Mouse (Mus musculus) limb, embryonic 13.5 days (tissue): Measurements from ENCODE around the gene Atxn1l. TPM values are rescaled to one million over a fixed set of nuclear protein-coding genes. Genes with fewer than 3 reads are reported as not detected.

ENCODE experiments used
- ATAC-seq: fragments of 200-750 bp; cut with Nextera tagmentation; 2 replicates; pipeline ENCODE4 v1.8.0; 2017; ENCODE audit warnings: low read depth, moderate number of reproducible peaks, moderate TSS enrichment; ENCODE audit not compliant: low FRiP score
- H3K27ac ChIP-seq: fragments of 300-500 bp; sonication (generic); 2 replicates; pipeline ENCODE4 v1.5.1; 2015; ENCODE audit warnings: inconsistent platforms, mild to moderate bottlenecking, moderate library complexity
- H3K27me3 ChIP-seq: fragments of 300-500 bp; sonication (generic); 2 replicates; pipeline ENCODE4 v1.6.1; 2015; ENCODE audit warnings: mild to moderate bottlenecking, inconsistent platforms
- H3K36me3 ChIP-seq: fragments of 300-500 bp; sonication (generic); 2 replicates; pipeline ENCODE4 v1.6.1; 2015; ENCODE audit warnings: inconsistent platforms, mild to moderate bottlenecking, moderate library complexity
- H3K4me1 ChIP-seq: fragments of 300-500 bp; sonication (generic); 2 replicates; pipeline ENCODE4 v1.6.1; 2015; ENCODE audit warnings: inconsistent platforms
- H3K4me2 ChIP-seq: fragments of 300-500 bp; sonication (generic); replicated peaks from 2 replicates; pipeline ENCODE4 v1.6.1; 2015; ENCODE audit warnings: inconsistent platforms, mild to moderate bottlenecking, moderate library complexity
- H3K4me3 ChIP-seq: fragments of 300-500 bp; sonication (generic); 2 replicates; pipeline ENCODE4 v1.5.1; 2015; ENCODE audit warnings: moderate library complexity, mild to moderate bottlenecking, inconsistent platforms
- H3K9ac ChIP-seq: fragments of 300-500 bp; sonication (generic); 2 replicates; pipeline ENCODE4 v1.6.1; 2015; ENCODE audit warnings: mild to moderate bottlenecking, inconsistent platforms
- H3K9me3 ChIP-seq: fragments of 300-500 bp; sonication (generic); 2 replicates; pipeline ENCODE4 v1.6.1; 2016; ENCODE audit warnings: inconsistent platforms
- WGBS: fragments of 180-500 bp; shearing (Covaris S2); methylation state at CpG from one replicate; pipeline ENCODE4 v1.1.7; 2015; 5-methylcytosine and 5-hydroxymethylcytosine counted together
- polyA plus RNA-seq: library from polyadenylated mRNA; unstranded; fragments of >200 nt; fragmentation: Nextera tagmentation; extraction: Ambion mirVana; gene quantifications from 2 replicates; pipeline ENCODE4 v1.2.1, GENCODE M21; 2015

The Atxn1l gene
- polyA plus RNA-seq, 1 experiment from 2014 or later: 11.3 TPM

GRCm38 (mm10) chr8:109692443-109693145 is 44.9 kb downstream of the Atxn1l start:
- peak; percentile 69 for ATAC-seq
- Histone ChIP-seq H3K9me3 (no peaks in the 10 kb centered on the region), H3K4me2 (peak overlapping the region; percentile 78), H3K36me3 (no peaks in the 10 kb centered on the region), H3K27ac (peak overlapping the region; percentile 61), H3K4me3 (peak overlapping the region; percentile 99), H3K9ac (peak overlapping the region; percentile 98), H3K27me3 (no peaks in the 10 kb centered on the region), H3K4me1 (peaks cover 37% of the 10 kb centered on the region)
- WGBS: under 1% methylated on average over 38 of the region's 38 CpGs

GRCm38 (mm10) chr8:109691769-109692168 is 45.8 kb downstream of the Atxn1l start:
- Histone ChIP-seq H3K27me3 (no peaks in the 10 kb centered on the region), H3K36me3 (no peaks in the 10 kb centered on the region), H3K27ac (no peak overlapping the region), H3K9me3 (no peaks in the 10 kb centered on the region), H3K4me2 (peak overlapping the region; percentile 78), H3K4me1 (peaks cover 37% of the 10 kb centered on the region), H3K4me3 (peak overlapping the region; percentile 99), H3K9ac (peak overlapping the region; percentile 98)
- WGBS: 45% methylated on average over 5 of the region's 5 CpGs
- no peak for ATAC-seq

GRCm38 (mm10) chr8:109687248-109687647 is 50.3 kb downstream of the Atxn1l start:
- no peak overlapping the region for H3K9ac ChIP-seq
- H3K36me3 ChIP-seq: peaks cover 16% of the 10 kb centered on the region
- peaks cover 20% of the 10 kb centered on the region for H3K4me1 ChIP-seq
- no peaks in the 10 kb centered on the region for H3K27me3 ChIP-seq
- ATAC-seq: no peak
- H3K9me3 ChIP-seq: no peaks in the 10 kb centered on the region
- 89% methylated on average over 5 of the region's 5 CpGs for WGBS
- no peak overlapping the region for H3K27ac ChIP-seq
- H3K4me2 ChIP-seq: no peak overlapping the region
- no peak overlapping the region for H3K4me3 ChIP-seq

GRCm38 (mm10) chr8:109682120-109682519 is 55.4 kb downstream of the Atxn1l start:
- H3K36me3 ChIP-seq: peaks cover 63% of the 10 kb centered on the region
- no peaks in the 10 kb centered on the region for H3K9me3 ChIP-seq
- H3K4me1 ChIP-seq: no peaks in the 10 kb centered on the region
- H3K4me2 ChIP-seq: no peak overlapping the region
- H3K9ac ChIP-seq: no peak overlapping the region
- WGBS: 95% methylated on average over 5 of the region's 5 CpGs
- ATAC-seq: no peak
- H3K4me3 ChIP-seq: no peak overlapping the region
- no peak overlapping the region for H3K27ac ChIP-seq
- H3K27me3 ChIP-seq: no peaks in the 10 kb centered on the region

- no peak overlapping the region for H3K27ac ChIP-seq
- no peak for ATAC-seq
- no peak overlapping the region for H3K4me3 ChIP-seq
- H3K9me3 ChIP-seq: no peaks in the 10 kb centered on the region
- WGBS: 82% methylated on average over 3 of the region's 3 CpGs
- H3K9ac ChIP-seq: no peak overlapping the region
- H3K4me2 ChIP-seq: no peak overlapping the region
- H3K27me3 ChIP-seq: no peaks in the 10 kb centered on the region
- no peaks in the 10 kb centered on the region for H3K4me1 ChIP-seq
- H3K36me3 ChIP-seq: peaks cover 69% of the 10 kb centered on the region
These were observed 56.0 kb downstream of the Atxn1l start for GRCm38 (mm10) chr8:109681535-109681934.

Other genes with a start within 250 kb of the Atxn1l start
- 0.23 and 0.29 TPM in 2 replicates for gene Pmfbp1, start 243.7 kb downstream of the Atxn1l start, polyA plus RNA-seq
- gene Dhx38, start 171.9 kb downstream of the Atxn1l start, polyA plus RNA-seq: 27.6 and 29.2 TPM in 2 replicates
- 25.2 and 25.4 TPM in 2 replicates for gene Txnl4b, start 171.8 kb downstream of the Atxn1l start, polyA plus RNA-seq
- gene Hp, start 158.6 kb downstream of the Atxn1l start, polyA plus RNA-seq: 1.7 and 2.1 TPM in 2 replicates
- gene Dhodh, start 129.1 kb downstream of the Atxn1l start, polyA plus RNA-seq: 49.8 and 54.1 TPM in 2 replicates
- 0.10 and 0.13 TPM in 2 replicates for gene Pkd1l3, start 123.2 kb downstream of the Atxn1l start, polyA plus RNA-seq
- 159 and 162 TPM in 2 replicates for gene Ist1, start 44.5 kb downstream of the Atxn1l start, polyA plus RNA-seq
- gene Zfp821, start 32.2 kb downstream of the Atxn1l start, polyA plus RNA-seq: 38.7 and 40.4 TPM in 2 replicates
- 37.4 and 43.0 TPM in 2 replicates for gene Ap1g1, start 40.8 kb upstream of the Atxn1l start, polyA plus RNA-seq
- gene Phlpp2, start 130.8 kb upstream of the Atxn1l start, polyA plus RNA-seq: 4.2 and 4.4 TPM in 2 replicates
- gene Marveld3, start 224.5 kb upstream of the Atxn1l start, polyA plus RNA-seq: 0.97 and 1.4 TPM in 2 replicates